Mouse (Mus musculus) lung, adult 2 months (tissue): ENCODE data around the gene Vgf.

Experiments
- CTCF ChIP-seq: fragments of 200-500 bp; IDR thresholded peaks from 2 replicates; pipeline ENCODE4 v1.5.1; 2011; ENCODE audit warnings: mild to moderate bottlenecking, low read length, control low read depth; ENCODE audit not compliant: insufficient read depth
- POLR2A ChIP-seq: fragments of 200-500 bp; IDR thresholded peaks from 2 replicates; pipeline ENCODE4 v1.6.1; 2011; ENCODE audit warnings: low read depth, mild to moderate bottlenecking, control low read depth, low read length, borderline replicate concordance; ENCODE audit errors: extremely low read depth

DNA sequence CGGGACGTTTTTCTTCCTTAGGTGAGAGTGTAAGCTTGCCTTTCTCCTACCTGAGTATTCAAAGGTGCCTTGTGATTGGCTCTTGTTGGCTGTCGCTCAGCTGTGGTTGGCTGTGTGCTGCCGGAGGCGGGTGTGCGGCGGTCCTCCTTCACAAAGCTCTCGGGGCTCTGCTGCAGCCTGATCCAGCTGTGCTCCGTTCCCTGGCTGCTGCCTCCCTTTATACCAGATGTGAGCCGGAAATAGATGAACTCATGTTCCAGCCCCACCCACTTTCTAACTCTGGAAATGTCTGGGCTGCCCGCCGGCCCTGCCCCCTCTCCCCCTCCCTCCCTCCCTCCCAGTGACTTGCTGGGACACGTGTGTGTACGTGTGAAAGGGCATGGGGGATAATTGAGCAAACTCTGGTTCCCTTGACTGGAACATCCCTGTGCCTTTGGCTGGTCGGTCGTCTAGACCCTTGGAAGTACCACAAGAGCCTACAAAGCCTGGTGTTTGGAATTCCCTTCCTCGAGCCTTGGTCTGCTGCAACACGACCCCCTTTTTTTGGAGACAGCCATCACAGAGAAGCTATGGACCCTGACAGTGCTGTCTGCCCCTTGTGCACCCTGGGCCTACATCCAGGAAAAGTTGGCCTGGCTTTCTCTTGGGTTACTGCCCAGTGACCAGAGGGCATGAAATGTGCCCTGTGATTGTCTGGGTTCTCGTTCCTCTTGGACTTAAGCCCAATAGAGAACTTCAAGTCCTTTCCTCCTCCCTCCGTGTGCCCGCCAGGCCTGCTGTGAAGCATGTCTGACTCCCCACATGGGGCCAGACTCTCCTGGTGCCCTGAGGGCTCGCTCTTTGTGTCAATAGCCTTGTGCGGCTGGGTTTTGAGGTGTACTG is 46.1 kb downstream of the Vgf start, which contains the start of gene Serpine1:
- TF ChIP-seq CTCF (no peak), POLR2A (peak; percentile 94)
